Mouse (Mus musculus) layer of hippocampus, adult 9-10 months (tissue): ENCODE measurements at regions not wholly inside any gene's neighbourhood (a gene's known extent, or its start where the extent isn't known, plus 50 kb on each side); places are given as distances from the start of the nearest gene placed in this dataset.

Source experiments
- DNase-seq: peaks from one replicate; pipeline ENCODE4 v3.0.0; 2022; ENCODE audit warnings: low spot score

DNA sequence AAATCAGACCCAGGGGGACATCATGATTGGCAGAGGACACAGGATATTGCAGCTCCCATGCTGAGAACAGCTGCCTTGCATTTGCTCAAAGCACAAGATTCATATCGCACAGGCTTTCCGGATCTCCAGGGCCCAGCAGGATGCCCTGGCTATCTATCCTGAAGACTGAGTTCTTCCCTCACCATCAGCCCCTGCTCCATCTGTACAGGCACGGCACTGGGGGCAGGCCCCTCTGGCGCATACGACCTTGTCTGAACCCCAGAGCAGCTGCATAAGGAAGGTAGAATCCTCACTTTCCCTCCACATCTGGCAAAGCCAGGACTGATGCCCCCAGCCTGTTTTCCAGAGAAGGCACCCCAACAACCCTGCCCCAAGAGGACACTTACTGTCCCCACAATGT is 266.8 kb downstream of the Tns1 start:
- no peak for DNase-seq

DNA sequence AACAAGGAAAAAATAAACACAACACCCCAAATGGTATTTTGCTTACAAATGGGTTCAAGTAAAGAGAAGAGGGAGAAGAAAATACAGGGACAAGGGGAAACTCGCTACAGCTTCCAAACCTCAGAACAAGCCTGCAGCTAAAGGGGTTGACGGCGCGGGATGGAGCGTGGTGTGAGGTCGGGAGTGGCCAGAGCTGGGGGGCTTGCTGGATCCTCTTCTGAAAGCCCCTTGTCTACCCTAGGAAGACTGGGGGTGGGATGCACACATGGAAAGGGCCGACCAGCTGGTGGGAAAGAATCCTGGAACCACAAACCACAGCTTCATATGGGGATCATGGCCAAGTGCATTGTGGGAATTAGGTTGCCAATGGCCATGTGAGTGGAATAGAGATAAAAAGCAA is 267.4 kb downstream of the Tns1 start:
- DNase-seq = no peak

DNA sequence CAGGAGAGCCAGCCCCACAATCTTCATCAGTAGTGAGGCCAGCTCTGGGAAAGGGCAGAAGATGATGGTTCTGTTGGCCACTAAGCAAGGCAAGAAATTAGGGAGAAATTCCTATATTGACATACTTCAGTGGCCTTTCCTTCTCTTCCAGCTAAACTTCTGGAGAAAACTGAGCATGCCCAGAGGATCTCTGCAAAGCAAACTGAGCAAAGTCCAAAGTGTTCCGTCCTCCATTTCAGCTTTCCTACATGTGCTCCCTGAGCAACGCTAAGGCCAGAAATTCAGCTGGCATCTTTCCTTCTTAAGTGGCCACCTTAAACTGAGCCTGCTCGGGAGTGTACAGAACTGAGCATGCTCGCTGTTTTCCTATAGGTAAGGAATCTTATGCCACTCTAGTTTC is 268.9 kb downstream of the Tns1 start:
- no peak for DNase-seq

DNA sequence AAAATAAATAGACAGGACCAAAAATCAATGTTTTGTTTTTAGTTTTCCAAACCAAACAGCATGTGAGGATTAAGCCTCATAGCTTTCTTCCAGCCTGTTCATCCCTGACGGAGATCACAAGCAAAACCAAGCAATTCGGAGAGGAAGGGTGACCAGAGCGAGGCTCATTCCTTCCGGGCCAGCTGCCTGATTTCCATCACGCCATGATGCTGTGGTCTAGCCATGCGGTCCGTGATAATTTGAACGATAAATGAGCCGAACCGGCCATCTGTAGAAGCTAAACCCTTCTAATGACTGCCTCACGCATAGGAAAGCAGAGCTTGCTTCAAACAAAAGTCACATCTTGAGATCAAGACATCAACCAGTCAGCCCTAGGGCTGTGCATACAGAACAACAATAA is 270.4 kb downstream of the Tns1 start:
- DNase-seq = no peak

DNA sequence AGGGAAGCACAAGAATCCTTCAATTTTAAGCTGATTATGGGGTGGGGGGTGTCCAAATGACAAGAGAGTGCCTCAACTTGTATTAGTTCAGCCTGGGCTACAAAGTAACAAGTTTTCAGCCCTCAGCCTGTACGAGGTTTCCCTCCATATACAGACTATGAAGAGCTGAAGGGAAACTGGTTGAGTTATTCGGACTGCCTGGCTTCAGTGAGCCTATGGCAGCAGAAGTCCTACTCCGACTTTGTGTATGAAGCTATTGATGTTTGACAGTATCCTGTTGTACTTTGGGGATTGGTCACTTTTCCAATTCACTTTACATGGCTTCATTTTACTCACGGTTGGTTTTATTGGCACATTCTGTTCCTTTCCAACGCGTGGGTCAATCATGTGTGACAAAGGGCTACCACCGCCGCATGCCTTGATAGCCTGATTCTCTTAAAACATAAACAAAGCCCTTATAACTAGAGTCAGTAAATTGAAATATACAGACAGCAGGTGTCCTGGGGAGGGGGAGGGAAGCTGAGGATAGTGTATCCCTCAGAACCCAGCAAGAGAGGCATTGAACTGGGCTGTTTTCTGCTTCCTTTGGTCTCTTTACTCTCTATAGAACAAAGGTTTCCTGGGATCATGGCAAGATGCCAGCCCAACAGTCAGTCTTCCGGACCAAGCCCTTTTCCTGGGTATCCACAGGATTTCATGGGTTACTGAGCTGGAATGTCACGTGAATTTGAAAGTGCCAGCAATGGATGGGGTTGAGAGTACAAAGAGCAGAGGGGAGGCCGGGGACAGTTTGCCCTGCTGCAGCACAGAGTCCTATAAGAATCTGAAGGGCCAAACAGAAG is 273.9 kb downstream of the Tns1 start:
- no peak for DNase-seq

DNA sequence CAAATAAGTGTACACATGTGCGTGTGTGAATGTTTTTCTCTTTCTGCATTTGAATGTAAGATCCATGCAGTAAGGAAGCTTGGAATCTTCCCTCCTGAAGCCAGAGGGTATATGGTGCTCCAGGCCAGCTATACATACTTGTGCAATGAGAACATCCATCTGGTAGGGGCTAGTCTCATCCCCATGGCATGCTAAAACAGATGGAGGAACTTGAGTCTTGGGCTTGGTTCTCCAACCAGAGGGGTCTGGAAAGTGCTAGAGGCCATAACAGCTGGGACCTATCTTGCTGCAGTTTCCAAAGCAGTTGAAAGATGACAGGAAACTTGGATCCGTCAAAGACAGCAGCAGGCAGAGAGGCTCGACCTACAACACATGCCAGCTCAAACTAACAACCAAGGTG is 275.9 kb downstream of the Tns1 start:
- no peak for DNase-seq

DNA sequence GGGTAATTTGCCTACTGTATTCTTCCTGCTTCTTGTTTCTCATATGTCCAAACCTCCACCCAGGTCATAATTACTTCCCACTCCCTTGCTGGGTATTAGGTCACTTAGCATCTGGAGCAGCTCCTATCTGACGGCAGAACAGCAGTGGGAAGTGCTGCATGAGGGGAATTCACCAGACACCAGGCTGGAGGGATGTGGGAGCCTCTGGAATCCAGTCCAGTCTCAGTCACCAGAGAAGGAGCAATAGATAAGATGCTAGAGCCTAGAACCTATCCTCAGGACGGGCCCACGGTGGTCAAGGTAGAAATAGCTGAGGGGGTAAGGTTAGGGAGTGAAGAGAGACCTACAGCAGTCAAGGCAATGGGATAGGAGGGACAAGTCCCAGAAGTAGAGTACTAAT is 277.1 kb downstream of the Tns1 start:
- DNase-seq = no peak

DNA sequence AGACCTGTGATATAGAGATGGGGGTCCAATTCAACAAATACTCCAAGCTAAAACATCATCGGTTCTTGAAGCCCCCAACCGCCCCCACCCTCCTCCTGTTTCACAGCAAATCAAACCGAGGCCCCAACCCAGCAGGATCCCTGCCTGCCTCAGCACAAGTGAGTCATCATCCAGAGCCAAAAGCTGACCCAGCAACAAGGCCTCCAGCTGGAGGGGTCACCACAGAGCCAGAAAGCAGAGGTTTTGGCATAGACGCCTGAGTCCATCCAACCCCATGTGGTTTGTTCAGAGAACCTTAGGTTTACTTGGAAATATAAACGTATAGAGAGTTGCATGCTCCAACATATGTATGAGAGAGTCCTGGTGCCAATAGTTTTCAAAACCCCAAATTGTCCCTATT is 279.1 kb downstream of the Tns1 start:
- DNase-seq = no peak

DNA sequence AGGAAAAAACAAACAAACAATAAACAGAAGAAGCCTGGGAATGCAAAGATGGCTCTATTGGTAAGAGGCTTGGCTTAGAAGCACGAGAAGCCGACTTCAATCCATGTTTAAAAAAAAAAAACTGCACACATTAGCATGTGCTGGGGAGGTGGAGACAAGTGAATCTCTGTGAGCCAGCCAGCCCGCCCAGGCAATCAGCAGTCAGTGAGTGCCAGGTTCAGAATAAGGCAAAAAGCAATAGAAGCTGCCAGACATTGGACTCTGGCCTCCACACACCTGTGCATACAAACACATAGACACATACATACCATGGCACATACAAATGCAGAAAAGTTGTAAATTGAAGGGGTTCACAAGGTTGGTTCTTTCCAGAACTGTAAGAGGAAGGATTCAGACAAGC is 279.7 kb downstream of the Tns1 start:
- no peak for DNase-seq

DNA sequence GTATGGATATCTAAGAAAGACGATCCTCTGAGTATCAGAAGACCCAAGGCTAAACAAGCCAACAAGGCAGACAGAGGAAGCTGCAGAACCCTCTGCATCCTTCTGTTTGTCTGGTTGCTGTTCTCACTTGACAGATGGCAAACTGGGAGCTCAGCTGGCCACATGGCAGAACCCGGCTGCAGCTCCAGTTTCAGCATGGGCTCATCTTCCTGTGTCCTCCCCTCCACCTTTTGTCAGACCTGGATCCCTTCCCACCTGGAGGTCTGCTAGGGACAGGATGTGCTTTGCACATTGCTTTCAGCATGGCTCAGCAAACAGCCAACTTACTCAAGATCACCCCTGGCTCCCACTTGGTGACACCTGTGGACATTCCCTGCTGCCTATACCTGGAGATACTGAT is 284.9 kb downstream of the Tns1 start:
- no peak for DNase-seq

DNA sequence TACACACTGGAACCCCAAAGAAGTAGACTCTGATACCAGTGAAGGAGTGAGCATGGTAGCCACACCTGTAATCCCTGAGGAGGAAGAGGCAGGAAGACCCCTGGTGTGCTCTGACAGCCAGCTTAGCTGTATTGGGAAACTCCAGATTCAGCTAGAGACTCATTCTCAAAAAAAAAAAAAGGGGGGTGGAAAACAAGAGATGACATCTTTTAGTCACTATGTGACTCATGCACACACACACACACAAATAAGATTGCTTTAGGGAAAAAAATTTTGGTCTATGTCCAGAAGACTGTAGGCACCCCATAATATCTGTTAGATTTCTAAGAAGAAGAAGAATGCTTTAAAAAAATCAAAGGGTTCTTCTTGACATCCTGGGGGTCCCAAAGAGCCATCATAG is 287.6 kb downstream of the Tns1 start:
- DNase-seq = no peak

DNA sequence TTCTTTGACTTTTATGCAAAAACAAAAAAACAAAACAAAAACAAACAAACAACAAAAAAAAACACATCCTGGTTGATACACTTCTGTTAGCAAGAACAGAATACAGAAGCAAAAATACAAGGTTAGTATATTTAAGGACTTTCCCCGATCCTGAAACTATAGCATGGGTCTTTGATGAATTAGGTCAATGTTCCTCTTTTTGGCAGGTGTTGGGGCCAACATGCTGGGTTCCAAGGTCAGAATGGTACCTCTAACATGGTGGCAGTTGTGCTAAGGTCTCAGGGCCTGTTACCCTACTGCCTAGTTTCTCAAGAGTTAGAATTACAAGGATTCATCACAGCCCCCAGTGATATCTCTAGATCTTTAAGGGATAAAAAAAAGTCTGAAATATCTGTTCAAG is 289.7 kb downstream of the Tns1 start:
- no peak for DNase-seq

DNA sequence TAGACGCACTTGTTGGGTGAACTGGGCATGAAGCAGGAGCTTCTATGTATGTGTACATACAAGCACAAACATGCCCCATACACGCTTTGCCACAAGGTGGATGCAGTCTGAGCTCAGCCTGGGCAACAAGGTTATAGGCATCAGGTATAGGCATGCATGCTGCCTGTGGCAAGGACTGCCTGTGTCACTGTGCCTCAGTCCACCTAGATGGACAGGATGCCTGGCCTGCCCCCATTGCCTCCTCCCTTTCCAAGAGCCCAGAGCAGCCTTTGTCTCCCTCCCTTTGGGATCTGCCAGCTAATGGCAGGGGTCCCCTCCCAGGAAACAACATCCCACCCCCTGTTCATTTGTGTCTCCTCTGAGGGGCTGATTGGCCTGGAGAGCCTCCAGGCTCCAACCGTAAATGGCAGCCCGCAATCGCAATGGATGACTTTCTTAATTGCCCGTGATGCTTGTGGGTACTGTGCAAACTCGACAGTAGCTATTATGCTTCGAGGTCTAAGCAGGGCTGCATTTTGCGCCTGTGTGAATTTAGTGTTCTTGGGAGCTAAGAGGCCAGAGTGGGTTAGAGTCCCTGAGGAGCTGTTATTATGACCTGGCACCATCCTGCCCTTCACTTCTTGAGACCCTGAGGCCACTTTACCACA is 293.6 kb downstream of the Tns1 start:
- no peak for DNase-seq

DNA sequence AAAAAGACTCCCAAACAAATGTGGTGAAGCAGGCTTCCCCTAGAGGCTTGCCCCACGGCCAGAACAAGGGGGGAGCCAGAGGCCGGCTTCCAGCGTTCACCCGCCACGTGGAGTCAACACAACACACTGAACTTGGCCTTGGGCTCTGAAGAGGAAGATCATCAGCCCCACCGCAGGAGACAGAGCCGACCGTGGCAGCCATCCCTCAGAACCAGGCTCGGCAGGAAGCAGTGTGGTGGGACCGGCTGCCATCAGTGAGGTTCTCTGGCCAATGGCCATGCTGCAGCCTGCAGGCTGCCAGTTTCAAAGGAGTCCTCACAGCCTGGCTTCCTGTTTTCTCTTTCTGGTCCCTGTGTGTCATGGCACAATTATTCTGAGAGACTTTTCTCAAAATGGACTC is 295.3 kb downstream of the Tns1 start:
- no peak for DNase-seq

DNA sequence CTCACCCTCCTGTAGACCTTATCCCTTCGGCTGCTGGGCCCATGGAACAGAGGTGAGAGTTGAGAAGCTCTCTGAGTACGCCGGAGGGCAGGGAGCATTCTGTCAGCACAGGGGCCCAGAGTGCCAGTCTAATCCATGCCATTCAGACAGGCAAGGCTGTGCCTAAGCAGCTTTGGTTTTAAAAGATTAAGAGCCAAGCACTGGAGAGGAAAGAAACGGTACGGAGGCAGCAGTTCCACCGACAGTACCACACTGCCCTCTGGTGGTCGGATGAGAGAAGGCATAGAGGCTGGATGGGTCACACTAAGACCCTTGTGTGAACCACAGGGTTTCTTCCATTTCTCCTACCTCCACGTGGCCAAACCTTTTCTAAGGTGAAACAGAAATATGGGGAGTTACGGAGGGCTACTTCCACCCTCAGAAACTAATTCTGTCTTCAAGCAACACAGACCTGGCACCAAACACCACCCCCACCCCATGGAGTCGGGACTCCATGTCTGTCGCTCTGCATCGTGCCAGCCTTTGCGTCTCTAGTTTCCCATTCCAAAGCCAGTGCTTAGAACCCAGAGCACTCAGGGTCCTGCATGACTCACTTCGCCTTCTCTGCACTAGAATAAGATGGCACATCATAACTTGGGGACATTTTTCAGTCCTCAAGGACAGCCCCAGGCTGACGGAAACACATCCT is 297.9 kb downstream of the Tns1 start:
- DNase-seq = peak; percentile 84

DNA sequence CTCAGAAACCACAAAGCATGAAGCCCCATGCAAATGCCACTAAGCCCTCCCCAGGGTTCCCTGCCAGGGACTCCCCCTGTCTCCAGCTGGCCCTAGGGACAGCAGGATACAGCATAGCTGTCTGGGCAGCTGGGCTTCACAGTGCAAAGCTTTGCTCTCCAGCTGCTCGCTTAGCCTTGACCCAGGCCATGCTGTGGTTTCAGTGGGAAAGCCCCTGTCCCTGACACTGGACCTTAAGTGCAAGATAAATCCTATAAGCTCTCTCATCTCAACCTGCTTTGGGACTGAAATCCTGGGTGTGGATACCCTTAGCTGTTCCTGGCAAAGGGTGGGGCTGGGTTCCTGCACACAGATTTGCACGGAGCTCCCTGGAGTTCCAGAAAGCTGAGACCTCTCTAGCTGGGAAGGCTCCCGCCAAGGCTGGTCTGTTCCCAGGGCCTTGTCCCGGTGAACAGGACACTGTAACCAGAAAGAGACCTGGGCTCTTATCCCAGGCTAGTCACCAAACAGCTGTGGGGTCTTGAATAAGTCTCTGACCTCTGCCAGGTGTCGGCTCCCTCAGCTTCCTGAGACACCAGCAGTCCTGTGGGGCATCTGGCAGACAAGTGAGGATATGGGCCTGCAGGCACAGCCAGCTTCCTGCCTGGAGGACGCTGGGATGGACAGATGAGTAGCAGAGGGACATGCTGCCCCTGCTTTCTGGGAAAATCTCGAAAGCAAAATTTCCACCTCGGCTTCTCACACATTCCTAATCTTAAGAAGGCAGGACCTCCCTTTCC is 299.7 kb downstream of the Tns1 start:
- DNase-seq = no peak

DNA sequence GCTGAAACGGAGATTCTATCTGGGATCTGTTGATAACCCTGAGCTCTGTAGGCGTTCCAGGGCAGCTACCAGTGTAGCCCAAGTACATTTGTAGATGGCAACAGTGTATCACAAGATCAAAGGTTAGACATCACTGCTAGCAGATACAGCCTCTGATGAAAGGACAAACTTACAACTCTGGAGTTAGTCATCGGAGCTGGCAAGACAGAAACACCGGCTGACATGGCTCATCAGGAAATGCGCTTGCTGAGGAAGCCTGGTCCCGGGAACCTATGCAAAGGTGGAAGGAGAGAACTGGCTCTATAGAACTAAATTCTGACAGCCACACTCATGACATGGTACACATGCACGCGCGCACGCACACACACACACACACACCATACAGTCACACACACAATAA is 300.5 kb downstream of the Tns1 start:
- no peak for DNase-seq

DNA sequence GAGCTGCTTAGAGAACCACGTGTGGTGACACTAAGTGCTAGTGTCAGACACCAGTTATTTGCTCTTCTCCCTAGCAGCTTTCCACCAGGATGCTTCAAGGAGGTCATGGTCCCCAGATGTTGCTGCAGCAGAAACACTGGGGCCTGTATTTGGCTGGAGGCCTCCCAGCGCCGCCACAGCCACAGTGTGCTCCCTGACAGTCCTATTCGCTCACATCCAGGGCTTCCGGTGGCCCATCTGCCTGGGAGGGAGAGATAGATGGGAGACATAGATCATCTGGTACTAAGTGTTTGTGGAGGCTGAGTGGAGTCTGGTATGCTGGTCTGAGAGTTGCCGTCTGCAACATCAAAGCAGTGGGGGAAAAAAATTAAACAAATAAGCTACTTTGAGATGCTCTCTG is 301.6 kb downstream of the Tns1 start:
- DNase-seq = no peak

DNA sequence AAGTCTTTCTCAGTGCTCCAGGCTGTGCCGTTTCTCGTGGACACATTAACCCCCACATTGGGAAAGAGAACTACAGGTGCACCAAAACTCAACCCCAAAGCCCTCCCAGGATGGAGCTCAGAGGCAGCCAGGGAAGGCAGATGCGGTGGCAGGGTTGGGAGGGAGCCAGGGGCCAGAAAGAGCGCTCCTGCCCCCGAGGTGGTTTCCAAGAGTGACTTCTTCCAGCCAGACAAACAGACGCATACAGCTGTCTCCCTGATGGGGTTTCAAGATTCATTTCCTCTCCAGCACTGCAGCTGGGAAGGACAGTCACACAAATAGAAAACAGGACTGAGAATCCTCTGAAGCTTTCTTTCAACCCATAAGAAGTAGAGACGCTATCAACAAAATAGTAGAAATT is 303.5 kb downstream of the Tns1 start:
- DNase-seq = no peak

DNA sequence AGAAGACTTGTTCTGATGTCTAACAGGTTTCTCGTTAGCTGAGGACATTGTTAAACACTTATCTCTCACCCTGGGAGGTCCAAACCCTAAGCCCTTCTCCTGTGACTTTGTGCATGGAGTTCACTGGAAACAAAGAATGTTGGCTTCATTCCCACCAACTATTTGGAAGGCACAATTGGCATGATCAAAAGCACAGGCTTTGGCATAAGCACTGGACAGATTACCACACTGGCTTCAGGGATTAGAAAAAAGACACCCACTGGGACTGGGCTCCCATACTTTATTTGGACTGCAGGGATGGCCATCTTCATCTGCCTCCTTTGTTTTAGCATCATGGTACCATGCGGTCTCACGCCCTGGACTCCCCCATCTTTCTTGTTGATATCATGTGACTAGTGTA is 317.0 kb downstream of the Tns1 start:
- no peak for DNase-seq

DNA sequence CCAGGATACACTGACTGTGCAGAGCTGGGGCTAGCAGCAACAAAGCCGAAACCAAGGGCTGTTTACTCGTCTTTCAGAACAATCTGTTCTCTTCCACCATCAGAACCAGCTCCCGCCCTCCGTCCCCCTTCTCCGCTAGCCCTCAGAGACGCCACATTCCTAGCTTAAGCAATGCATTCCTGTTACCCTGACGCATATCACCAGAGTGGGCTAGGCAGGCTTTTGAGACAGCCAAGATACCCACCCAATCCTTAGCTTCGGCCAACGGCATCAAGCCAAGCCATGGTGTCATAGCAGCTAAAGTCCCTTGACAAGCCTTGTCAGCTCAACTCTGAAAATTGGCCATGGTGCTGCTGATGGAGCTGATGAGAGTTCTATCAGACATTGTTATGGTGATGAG is 319.1 kb downstream of the Tns1 start:
- DNase-seq = no peak

DNA sequence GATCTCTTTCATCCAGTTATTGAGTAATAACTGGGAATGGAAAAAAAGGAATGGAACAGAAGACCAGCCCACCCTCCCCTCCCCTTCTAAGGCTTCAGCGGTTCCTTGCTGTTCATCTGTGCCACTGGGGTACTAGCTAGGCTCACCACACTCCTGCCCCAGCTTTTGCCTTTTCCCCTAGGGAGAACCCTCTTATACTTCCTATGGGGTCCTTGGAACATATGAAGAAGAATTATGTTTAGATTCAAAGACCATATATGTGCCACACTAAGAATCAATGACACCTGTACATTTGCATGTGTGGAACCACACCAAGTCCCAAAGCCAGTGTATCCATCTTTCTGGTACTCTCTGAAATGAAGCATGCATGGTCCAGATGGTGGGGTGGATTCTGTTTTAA is 324.3 kb downstream of the Tns1 start:
- no peak for DNase-seq

DNA sequence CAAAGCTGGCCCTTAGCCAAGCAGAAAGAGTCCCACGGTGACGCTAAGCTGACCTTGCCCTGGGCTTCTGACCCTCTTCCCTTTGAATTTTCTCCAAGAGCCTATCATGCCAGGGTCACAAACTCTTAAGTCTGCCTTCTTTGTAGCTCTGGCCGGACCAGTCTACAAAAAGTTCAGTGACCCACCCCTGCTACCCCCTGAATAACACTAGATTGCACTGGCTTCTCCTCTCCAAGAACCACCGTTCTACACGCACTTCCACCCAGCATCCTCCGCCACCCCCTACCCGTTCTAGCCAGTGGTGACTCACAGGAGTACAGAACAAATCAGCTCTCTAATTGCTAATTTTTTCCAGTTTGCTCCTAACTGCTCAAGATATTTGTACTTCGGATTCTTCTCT is 325.0 kb downstream of the Tns1 start:
- no peak for DNase-seq
